7 mouse cellular contexts compared by ENCODE assay signal in genomic region chr8:46010746-46011680, GRCm38 (mm10). TPM values are rescaled to one million over a fixed set of nuclear protein-coding genes. Genes with fewer than 3 reads are reported as not detected.
DNase-seq lines count a peak whose midpoint lies in the region; ATAC-seq and TF ChIP-seq lines count a peak whose summit lies in the region.

No protein-coding gene starts in this region.

- H3K9ac ChIP-seq in heart, adult 2 months (ENCODE audit: low read depth, low read length): peak overlapping the region; percentile 59
- H3K9ac ChIP-seq in liver, postnatal 0 days (replicated peaks): peak overlapping the region; percentile 34

- peaks cover 2% of the 10 kb centered on the region for H3K4me1 ChIP-seq in heart, adult 2 months (ENCODE audit: control insufficient read depth, insufficient read depth, low read length)
- no peaks in the 10 kb centered on the region; the same call in 1 of the 2 replicates for H3K4me1 ChIP-seq in liver, postnatal 0 days (ENCODE audit: insufficient read depth)

- H3K4me2 ChIP-seq in liver, postnatal 0 days (ENCODE audit: low read depth, low read length): peak overlapping the region; percentile 62

- no peaks in the 10 kb centered on the region for H3K9me3 ChIP-seq in liver, postnatal 0 days (ENCODE audit: low read length)

- H3K27ac ChIP-seq in heart, adult 2 months: peak overlapping the region; percentile 62
- peak overlapping the region; percentile 4; the same call in 1 of the 2 replicates for H3K27ac ChIP-seq in liver, postnatal 0 days (ENCODE audit: low read depth)

- H3K4me3 ChIP-seq in heart, adult 2 months: peak overlapping the region; percentile 33
- peak overlapping the region; percentile 20; the same call in 1 of the 2 replicates for H3K4me3 ChIP-seq in liver, postnatal 0 days (ENCODE audit: low read depth, low read length)

- intact Hi-C loops in heart, adult 2 months (cut with DNase I): no loop called here

- no peaks in the 10 kb centered on the region for H3K27me3 ChIP-seq in heart, adult 2 months (ENCODE audit: control insufficient read depth, insufficient read depth, low read length)
- no peaks in the 10 kb centered on the region for H3K27me3 ChIP-seq in liver, postnatal 0 days (ENCODE audit: insufficient read depth, low read length)

- no peaks in the 10 kb centered on the region for H3K79me2 ChIP-seq in heart, adult 2 months (replicated peaks; ENCODE audit: control insufficient read depth, insufficient read depth, low read length)

- WGBS in heart, adult 2 months: 6% methylated on average over 17 of the region's 17 CpGs
- WGBS in liver, postnatal 0 days (ENCODE audit: insufficient replicate concordance): 26% methylated on average over 17 of the region's 17 CpGs

- peak; percentile 64 for ATAC-seq in liver, postnatal 0 days
- no peak for ATAC-seq in megakaryocyte-erythroid progenitor cell, adult 5-6 weeks (replicated peaks; ENCODE audit: low FRiP score, low TSS enrichment, poor library complexity, severe bottlenecking)

- TF ChIP-seq CTCF in heart, adult 2 months (IDR thresholded peaks at IDR 0.05): peak; percentile 70
- peak; percentile 48 for TF ChIP-seq CTCF in liver, postnatal 0 days (IDR thresholded peaks at IDR 0.05; ENCODE audit: low read depth)

- DNase-seq in Muller cell, postnatal 12 days (ENCODE audit: inconsistent ontology term): peak; percentile 24
- peak; percentile 28 for DNase-seq in cerebellum, adult 8-10 months
- peak; percentile 41 to 51 for DNase-seq in heart, adult 2 months
- peak; percentile 16 to 19 for DNase-seq in kidney, adult 8-10 months
- peak; percentile 25 for DNase-seq in liver, postnatal 0 days
- peak; percentile 69 for DNase-seq in retina, embryonic 14.5 days (ENCODE audit: low spot score)

- no peaks in the 10 kb centered on the region for H3K36me3 ChIP-seq in heart, adult 2 months (ENCODE audit: control insufficient read depth, insufficient read depth, low read length)
- no peaks in the 10 kb centered on the region for H3K36me3 ChIP-seq in liver, postnatal 0 days (replicated peaks; ENCODE audit: insufficient read depth, low read length)

- TF ChIP-seq POLR2A in heart, adult 2 months (IDR thresholded peaks at IDR 0.05; ENCODE audit: insufficient read depth, low read depth, low read length): no peak

- 0 out of 2 replicates have a peak, but pooled peaks have one; percentile 39 for TF ChIP-seq EP300 in heart, adult 2 months (IDR thresholded peaks at IDR 0.05; ENCODE audit: insufficient read depth, low read depth, low read length)
- no peak for TF ChIP-seq EP300 in liver, postnatal 0 days (IDR thresholded peaks at IDR 0.05; ENCODE audit: low read depth)

RNA-seq across cellular contexts. Expression of gene Ankrd37, which starts 5.5 kb away (rescaled TPM):
- total RNA-seq in heart, adult 2 months (2021): 1 to 10 TPM; 4.5 TPM
- 5.2 and 7.1 TPM in 2 replicates for polyA plus RNA-seq in heart, adult 2 months (2012; rRNA removed)
- polyA plus RNA-seq in liver, postnatal 0 days (2015; fragmentation: Nextera tagmentation; extraction: Ambion mirVana): 3.0 and 9.1 TPM in 2 replicates
- 0.79 TPM in 1 of 2 replicates, not detected in the other for total RNA-seq in megakaryocyte-erythroid progenitor cell, adult 5-6 weeks (2014; fragmentation: Nextera tagmentation)
- total RNA-seq in megakaryocyte-erythroid progenitor cell, adult 5-6 weeks (2017): 2.3 and 8.4 TPM in 2 replicates

RNA-seq across cellular contexts. Expression of gene Lrp2bp, which starts 11.9 kb away (rescaled TPM):
- 1 to 10 TPM in 1 of 2 experiments, under 1 TPM in 1; 0.55 to 1.3 TPM for total RNA-seq in heart, adult 2 months (2021)
- polyA plus RNA-seq in heart, adult 2 months (2012; rRNA removed): 0.61 and 1.4 TPM in 2 replicates
- not detected in 2 replicates for polyA plus RNA-seq in liver, postnatal 0 days (2015; fragmentation: Nextera tagmentation; extraction: Ambion mirVana)
- 0.66 TPM in 1 of 2 replicates, not detected in the other for total RNA-seq in megakaryocyte-erythroid progenitor cell, adult 5-6 weeks (2014; fragmentation: Nextera tagmentation)
- total RNA-seq in megakaryocyte-erythroid progenitor cell, adult 5-6 weeks (2017): not detected in 2 replicates

RNA-seq across cellular contexts. Expression of gene Ufsp2, which starts 35.7 kb away (rescaled TPM):
- 10 to 100 TPM; 25.3 to 25.9 TPM for total RNA-seq in heart, adult 2 months (2021)
- 12.1 and 27.1 TPM in 2 replicates for polyA plus RNA-seq in heart, adult 2 months (2012; rRNA removed)
- 49.5 and 50.2 TPM in 2 replicates for polyA plus RNA-seq in liver, postnatal 0 days (2015; fragmentation: Nextera tagmentation; extraction: Ambion mirVana)
- total RNA-seq in megakaryocyte-erythroid progenitor cell, adult 5-6 weeks (2014; fragmentation: Nextera tagmentation): 40.9 and 41.1 TPM in 2 replicates
- total RNA-seq in megakaryocyte-erythroid progenitor cell, adult 5-6 weeks (2017): 72.1 and 82.1 TPM in 2 replicates

RNA-seq across cellular contexts. Expression of gene 1700029J07Rik, which starts 36.0 kb away (rescaled TPM):
- under 1 TPM; 0.59 to 0.76 TPM for total RNA-seq in heart, adult 2 months (2021)
- polyA plus RNA-seq in heart, adult 2 months (2012; rRNA removed): 0.66 and 0.94 TPM in 2 replicates
- polyA plus RNA-seq in liver, postnatal 0 days (2015; fragmentation: Nextera tagmentation; extraction: Ambion mirVana): 0.50 and 0.62 TPM in 2 replicates
- 1.6 and 3.2 TPM in 2 replicates for total RNA-seq in megakaryocyte-erythroid progenitor cell, adult 5-6 weeks (2014; fragmentation: Nextera tagmentation)
- 0.08 and 3.5 TPM in 2 replicates for total RNA-seq in megakaryocyte-erythroid progenitor cell, adult 5-6 weeks (2017)

Comparison
In these comparisons a context has a peak if more than half of its experiments do, and no peak if none do; other contexts are left out.
1. DNase-seq: peak in every context shown above with its lines; median percentile 69 in retina, embryonic 14.5 days; 46 in heart, adult 2 months; 28 in cerebellum, adult 8-10 months; 25 in liver, postnatal 0 days; 24 in Muller cell, postnatal 12 days; 18 in kidney, adult 8-10 months.